Mouse (Mus musculus): ENCODE data around the gene Cabp4.
"Not testable (repeated sequence)": the region's sequence is repeated elsewhere in the genome, so short reads cannot be mapped to it uniquely, and the experiment has no call there.

Gene Cabp4

DNA sequence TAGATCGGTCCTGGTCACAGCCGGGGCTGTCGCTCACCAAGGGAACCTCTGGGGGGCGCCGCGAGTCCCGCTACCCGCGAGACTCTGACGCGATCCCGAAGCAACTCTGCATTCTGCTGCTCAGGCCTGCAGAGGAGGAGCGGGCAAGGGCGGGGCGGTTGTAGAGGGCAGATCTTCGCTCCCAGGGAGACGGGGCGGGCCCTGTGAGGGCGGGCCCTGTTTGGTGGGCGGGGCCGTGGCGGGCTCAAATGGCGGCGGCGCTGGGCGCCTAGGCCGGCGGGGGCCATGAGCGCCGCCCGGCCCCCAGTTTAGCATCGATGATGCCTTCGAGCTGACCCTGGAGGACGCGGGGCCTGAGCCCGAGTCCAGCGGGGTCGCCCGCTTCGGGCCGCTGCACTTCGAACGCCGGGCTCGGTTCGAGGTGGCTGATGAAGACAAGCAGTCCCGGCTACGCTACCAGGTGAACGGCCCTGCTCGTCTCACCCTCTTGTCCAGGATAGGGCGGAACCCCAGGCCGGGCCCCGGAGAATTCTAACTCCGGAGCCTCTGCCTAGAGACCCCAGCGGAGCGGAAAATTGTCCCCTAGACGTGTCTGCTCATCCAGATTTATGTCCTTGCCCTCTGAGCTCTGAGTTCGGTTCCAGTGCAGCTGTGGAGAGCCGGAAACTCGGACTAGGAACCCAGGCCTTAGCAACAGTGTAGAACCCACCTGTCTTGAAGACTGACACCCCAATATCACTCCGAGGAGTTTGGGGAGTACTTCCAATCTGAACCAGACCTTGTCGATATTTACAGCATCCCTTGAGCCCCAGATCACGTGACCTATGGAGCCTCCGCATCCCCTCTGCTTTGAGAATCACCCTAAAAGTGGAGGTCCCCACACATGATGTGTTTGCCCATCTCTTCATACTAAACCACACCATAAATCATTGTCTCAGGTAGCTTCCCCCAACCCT lies 17.8 kb downstream of the Cabp4 start, which contains the start of gene Aip:
Gene Aip (minus strand): TSS at position 118 of the 956 bp plus-strand sequence.
- intact Hi-C loops (cut with DNase I): loop anchor here (2.0 kb wide), 1 partner anchor 21 kb away; no protein-coding TSS in a partner anchor

- intact Hi-C loops (cut with DNase I): not testable (repeated sequence)
These were observed 18.6 kb downstream of the Cabp4 start for GRCm38 (mm10) chr19:4125268-4125667.

DNA sequence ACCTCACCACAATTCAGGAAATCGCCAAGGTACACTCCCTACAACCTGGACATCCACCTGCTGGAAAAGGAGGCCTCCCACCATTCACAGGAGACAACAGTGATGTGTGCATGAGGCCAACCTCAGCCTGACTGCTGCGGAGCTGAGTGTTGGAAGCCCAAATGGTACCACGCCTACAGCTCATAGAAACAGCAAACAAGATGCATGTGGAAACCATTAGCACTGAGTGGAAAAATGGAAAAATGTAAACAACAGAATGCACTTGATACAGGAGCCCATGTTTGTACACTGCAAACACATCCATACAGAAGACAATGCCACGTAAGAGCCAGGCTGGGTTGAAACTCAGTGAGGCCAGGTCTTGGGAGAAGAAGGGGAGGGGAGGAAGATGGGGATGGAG lies 19.4 kb downstream of the Cabp4 start:
- intact Hi-C loops (cut with DNase I): no loop called here

DNA sequence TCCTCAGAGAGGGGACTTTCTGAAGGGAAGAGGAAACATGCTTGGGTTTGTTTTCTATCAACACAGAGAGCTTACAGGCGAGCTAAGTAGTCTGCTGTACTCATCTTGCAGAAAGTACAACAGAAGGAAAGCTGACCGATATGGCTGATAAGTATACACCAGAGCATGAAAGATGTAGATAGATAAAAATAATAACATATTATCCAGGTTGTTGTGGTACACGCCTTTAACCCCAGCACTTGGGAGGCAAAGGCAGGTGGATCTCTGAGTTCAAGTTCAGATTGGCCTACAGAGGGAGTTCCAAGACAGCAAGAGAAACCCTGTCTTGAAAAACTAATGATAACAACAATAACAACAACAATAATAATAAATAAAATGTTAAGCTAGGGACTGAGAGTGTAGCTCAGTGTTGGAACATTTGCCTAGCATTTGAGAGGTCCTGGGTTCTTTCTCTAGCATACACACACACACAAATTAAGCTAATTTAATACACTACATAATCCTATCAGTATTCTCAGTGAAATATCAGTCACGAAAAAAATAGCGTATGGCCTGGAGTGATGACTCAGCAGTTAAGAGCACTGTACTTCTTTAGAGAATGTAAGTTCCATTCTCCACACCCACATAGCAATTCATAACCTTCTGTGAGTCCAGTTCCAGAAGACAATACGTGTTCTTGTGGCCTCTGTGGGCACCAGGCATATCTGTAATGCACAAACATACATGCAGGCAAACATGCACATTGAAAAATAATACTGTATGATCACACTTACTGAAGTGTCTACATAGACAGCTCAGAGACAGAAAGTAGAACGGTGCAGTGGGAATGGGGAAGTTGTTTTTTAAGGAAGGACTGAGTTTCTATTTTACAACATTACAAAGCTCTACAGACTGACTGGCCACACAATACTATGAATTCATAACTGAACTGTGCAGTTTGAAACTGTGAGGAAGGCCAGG lies 21.1 kb downstream of the Cabp4 start:
- intact Hi-C loops (cut with DNase I): no loop called here

GRCm38 (mm10) chr19:4121896-4122295 lies 21.9 kb downstream of the Cabp4 start:
- intact Hi-C loops (cut with DNase I): not testable (repeated sequence)

DNA sequence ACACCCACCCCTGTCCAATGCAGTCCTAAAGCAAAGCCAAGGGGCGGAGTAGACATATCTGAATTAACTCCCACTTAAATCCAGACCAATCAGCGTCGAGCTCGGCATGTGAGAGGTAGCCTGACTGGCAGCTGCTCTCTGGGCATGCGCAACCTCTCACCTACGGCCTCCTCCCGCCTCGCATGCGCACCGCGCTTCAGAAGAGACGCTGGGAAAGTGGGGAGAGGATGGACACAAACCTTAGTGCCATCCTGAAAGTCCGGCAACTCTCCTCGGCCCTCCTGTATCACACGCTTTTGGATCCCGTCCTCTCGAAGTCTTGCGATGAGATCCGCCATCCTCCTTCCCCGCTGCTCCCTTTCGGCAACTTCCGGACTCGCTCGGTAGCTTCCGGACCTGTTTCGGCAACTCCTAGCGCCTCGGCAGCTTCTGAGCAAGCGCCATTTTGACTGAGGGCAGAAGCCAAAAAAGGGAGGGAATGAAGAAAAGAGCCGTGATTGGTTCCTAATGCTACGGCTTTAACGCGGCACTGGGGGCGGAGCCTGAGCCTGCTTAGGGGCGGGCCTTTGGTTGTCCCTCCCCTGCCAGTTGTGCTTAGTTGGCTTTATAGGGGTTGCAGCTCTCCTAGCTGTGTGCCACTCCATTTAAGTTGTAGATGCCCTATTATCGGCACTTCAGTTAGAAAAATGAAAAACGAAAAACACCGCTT lies 22.6 kb downstream of the Cabp4 start:
- intact Hi-C loops (cut with DNase I): no loop called here

DNA sequence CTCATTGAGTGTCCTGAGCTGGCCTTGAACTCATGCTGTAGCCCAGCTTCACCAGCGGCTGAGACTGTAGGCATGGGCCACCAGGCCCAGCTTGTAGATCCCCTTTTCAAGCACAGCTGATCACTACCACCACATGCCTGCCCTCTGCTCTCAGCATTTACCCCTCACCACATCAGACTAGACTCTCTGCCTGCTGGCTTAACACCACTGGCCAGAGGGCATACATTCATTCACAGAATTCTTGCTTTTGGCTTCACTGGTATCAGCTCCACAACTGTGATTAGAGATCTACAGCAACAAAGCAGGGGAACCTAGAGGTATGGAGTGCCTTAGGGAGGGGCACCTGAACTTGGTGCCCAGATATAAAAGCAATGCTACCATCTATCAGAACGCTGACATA lies 23.3 kb downstream of the Cabp4 start:
- intact Hi-C loops (cut with DNase I): no loop called here

DNA sequence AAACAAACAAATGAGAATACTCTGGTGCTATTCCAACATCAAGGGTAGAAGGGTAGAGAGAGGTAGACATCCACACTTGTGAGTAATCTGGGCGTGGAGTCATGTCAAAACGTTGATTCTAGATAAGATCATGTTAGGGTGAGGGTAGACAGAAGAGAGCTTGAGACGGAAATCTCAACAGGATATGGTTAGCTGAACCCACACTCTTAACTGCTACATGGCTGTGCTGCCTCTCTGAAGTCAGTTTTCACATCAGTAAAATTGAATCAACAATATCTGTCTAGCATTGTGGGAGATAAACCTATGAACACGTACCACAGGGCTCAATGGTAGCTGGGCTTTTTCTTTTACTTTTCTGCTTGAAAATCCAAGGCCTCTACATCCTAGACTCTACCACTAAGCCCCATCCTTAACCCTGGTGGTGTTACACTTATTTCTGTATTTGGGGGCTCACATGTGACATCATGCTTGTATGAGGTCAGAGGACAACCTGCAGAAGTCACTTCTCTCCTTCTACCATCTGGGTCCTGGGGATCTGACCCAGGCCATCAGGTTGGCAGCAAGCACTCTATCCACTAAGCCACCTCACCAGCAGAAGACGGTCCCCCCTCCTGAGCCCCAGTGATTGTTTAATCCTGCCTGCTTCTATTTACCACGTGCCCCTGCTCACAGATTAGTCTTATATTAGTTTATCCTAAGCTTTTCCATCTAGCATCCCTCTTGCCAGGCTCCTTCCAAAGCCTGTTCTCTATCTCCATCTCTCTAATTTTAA lies 23.9 kb downstream of the Cabp4 start:
- intact Hi-C loops (cut with DNase I): no loop called here

GRCm38 (mm10) chr19:4118350-4118749 lies 25.5 kb downstream of the Cabp4 start:
- intact Hi-C loops (cut with DNase I): no loop called here

DNA sequence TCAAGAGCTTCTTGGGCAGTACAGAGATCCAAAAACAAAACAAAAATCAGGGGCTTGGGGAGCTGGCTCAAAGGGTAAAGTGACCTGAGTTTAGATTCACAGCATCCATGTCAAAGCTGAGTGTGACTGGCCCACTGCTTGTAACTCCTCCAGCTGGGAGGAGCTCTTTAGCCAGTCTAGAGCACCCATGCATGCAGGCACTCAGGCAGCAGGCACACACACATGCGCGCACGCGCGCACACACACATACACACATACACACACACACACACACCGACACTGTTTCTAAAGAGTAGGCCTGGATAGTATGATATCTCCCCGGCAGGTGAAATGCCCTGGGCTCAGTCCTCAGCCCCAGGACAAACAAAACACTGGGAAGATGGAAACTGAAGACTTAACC lies 26.8 kb downstream of the Cabp4 start:
- intact Hi-C loops (cut with DNase I): no loop called here

DNA sequence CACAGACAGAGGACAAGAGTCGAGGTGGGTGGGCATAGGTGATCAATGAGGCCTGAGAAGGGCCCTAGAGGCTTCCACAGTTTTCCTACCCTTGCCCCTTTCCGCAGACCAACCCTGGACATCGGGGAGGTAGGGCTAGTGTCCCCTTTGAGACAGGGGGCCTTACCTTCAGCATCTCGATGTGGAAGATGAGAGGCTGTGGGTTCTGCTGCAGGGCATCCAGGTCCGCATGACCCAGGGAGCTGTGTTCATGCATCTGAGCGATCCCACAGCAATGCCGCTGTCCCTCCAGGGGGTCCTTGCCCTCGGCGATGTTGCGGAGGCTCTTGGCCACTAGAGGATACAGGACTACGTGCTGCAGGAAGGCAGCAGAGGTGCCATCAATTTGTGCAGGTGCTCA lies 28.0 kb downstream of the Cabp4 start:
- intact Hi-C loops (cut with DNase I): no loop called here

DNA sequence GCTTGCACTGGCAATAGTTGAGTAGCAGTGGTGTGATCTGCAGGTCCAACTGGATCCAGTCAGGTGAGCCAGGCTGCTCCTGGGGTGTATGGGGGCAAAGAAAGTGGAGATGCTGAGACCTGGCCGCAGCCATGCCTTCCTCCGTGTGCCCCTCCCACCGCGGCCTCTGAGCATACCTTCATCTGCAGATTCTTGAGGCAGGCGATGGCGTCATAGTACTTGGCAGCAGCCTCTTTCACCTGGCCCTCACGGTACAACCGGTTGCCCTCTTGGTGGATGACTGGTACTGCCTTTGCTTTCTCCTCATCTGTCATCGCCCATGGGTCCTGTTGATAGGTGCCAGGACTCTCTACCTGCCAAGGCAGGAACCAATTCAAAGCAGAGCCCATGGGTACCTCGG lies 28.7 kb downstream of the Cabp4 start:
- intact Hi-C loops (cut with DNase I): no loop called here

GRCm38 (mm10) chr19:4114551-4114950 lies 29.3 kb downstream of the Cabp4 start:
- intact Hi-C loops (cut with DNase I): no loop called here

- intact Hi-C loops (cut with DNase I): no loop called here
These were observed 30.0 kb downstream of the Cabp4 start for GRCm38 (mm10) chr19:4113806-4114230.

DNA sequence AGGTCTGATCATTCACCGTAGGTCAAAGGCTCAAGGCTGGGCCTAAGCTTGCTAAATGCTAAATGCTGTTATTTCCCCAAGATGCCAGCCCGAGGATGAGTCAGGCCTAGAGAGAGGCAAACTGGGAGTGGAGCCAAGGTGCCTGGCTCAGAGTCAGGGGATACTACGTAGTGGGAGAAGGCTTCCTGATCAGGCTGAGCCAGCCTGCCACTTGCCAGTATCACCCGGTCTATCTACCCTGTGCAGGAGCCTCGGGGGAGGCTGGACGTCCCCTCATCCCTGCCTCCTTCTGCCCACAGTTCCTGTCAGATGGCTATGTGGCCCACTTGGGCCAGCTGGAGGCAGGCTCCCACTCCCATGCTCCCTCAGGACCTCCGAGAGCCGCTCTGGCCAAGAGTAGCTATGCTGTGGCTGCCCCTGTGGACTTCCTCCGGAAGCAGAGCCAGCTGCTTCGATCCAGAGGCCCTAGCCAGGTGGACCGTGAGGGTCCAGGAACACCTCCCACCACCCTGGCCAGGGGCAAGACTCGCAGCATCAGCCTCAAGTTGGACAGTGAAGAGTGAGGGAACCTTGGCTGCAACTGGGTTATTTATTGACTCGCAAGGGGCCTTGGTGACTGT lies 30.5 kb downstream of the Cabp4 start:
- intact Hi-C loops (cut with DNase I): no loop called here

DNA sequence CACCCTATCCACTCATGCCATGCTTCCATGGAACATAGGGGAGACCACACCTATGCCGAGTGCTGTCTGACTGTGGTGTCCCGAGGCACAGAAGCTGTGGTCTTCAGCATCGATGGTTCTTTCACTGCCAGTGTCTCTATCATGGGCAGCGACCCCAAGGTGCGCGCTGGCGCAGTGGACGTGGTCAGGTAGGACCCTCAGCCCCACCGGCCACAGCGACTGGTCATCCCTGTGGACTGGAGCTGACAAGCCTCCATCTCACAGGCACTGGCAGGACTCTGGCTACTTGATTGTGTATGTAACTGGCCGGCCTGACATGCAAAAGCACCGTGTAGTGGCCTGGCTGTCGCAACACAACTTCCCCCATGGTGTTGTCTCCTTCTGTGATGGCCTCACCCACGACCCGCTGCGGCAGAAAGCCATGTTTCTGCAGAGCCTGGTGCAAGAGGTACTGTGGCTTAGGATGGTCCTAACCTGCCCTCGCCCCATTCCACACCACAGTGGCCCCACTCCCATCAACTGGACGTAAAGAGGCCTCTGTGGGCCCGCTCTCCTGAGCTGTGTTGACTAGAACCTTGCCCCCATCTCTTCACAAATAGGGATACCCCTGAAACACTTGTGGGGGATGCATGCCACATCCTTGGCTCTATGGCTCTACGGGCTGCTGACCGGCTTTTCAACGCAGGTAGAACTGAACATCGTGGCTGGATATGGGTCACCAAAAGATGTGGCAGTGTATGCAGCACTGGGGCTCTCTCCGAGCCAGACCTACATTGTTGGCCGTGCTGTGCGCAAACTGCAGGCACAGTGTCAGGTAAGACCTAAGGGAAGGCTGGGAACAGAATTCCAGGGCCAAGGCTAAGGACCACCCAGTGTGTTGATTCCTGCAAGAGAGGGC lies 31.5 kb downstream of the Cabp4 start:
- intact Hi-C loops (cut with DNase I): no loop called here

GRCm38 (mm10) chr19:4108535-4108934 lies 35.3 kb downstream of the Cabp4 start:
- intact Hi-C loops (cut with DNase I): no loop called here

DNA sequence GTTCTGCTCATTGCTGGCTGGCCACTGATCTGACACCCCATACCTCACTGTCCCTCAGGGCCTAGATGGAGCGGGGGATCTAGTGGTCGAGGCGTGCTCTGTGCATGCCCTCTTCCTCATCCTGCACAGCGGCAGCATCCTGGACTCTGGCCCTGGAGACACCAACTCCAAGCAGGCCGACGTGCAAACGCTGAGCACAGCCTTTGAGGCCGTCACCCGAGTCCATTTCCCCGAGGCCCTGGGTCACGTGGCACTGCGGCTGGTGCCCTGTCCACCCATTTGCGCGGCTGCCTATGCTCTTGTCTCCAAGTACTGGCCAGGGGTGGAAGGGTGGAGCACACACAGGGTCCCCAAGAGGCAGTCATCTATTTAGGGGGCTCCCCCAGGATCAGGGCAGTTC lies 37.2 kb downstream of the Cabp4 start:
- intact Hi-C loops (cut with DNase I): no loop called here

- intact Hi-C loops (cut with DNase I): loop anchor here (5.0 kb wide), 1 partner anchor 38 kb away; the partner anchor contains the start of gene Cabp4
These were observed 39.1 kb downstream of the Cabp4 start for GRCm38 (mm10) chr19:4104675-4105194.

All from adrenal gland (tissue).